Comparison of ENCODE assay signal across 8 mouse cellular contexts in the genomic region with DNA sequence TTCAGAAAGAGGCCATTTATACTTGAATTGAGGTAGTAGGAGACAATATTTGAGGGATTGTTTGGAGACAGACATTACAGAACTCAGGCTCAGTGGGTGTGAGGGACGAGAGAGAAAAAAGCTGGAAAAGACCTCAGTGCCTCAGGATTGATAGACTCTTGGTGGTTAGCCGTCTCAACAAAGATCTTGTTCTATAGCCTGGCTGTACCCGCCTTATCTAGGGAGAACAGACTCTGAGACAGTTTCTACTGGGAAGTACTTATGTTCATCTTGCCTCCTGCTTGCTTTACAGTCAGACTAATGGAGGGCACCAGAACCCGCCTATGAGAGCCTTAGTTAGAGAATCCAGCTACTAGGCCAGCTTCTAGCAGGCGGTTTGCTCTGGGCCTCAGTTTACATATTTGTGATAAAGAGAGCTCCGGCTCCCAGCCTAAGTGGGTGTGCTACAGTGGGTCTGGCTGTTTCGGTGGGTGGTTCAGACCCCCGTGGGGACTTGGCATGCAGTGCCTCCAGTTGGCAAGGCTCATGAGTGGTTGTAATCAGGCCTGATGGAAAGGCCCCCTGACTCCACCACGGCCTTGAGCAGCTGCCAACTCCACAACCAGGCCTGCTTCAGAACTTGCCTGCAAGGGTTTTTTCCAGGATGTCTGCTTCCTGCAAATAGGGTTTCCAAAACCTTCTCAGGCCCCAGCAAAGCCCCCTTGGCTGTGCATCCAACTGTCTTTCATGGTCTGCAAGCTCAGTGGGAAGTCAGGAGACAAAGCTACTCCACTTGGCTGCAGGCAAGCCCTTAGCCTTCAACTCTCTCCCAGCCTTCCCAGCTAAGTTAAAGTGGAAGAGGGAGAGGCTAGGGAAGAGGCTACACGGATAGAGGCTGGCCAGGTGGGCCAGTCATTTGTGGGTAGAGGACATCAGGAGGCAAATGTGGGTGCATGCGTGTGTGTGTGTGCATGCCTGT.
DNase-seq lines count a peak whose midpoint lies in the region; ATAC-seq and TF ChIP-seq lines count a peak whose summit lies in the region.

No protein-coding gene starts in this region.

- peak; percentile 76 to 88 for DNase-seq in adrenal gland, adult (ENCODE audit: inconsistent age in 2 of 2, low spot score in 1 of 2)
- no peak for DNase-seq in adrenal gland, postnatal 4 days (ENCODE audit: low spot score in 2 of 2)
- DNase-seq in midbrain, embryonic 10.5 days (ENCODE audit: low spot score), result no peak
- DNase-seq in midbrain, embryonic 11.5 days (ENCODE audit: low spot score, missing footprints), result no peak
- peak; percentile 57 for DNase-seq in hindbrain, embryonic 14.5 days (ENCODE audit: low spot score)
- DNase-seq in Muller cell, postnatal 12 days (ENCODE audit: inconsistent ontology term), result no peak

- no peaks in the 10 kb centered on the region for H3K79me2 ChIP-seq in myocyte (ENCODE audit: control insufficient read depth, insufficient read depth)

- ATAC-seq in midbrain, embryonic 11.5 days (ENCODE audit: low FRiP score), result no peak
- ATAC-seq in hindbrain, embryonic 14.5 days (ENCODE audit: low FRiP score), result peak; percentile 71; the same call in 1 of the 2 replicates
- no peak for ATAC-seq in inflammation-experienced regulatory T-cells, adult 6 months

- no peaks in the 10 kb centered on the region for H3K36me3 ChIP-seq in midbrain, embryonic 10.5 days
- no peaks in the 10 kb centered on the region for H3K36me3 ChIP-seq in midbrain, embryonic 11.5 days (ENCODE audit: control insufficient read depth, insufficient read depth, low read length)
- H3K36me3 ChIP-seq in hindbrain, embryonic 14.5 days (replicated peaks; ENCODE audit: control insufficient read depth, insufficient read depth), result no peaks in the 10 kb centered on the region
- no peaks in the 10 kb centered on the region for H3K36me3 ChIP-seq in myocyte (ENCODE audit: control insufficient read depth, insufficient read depth)

- no peak for TF ChIP-seq POLR2A in myocyte (IDR thresholded peaks at IDR 0.05; ENCODE audit: insufficient read length, low read depth)

- H3K9ac ChIP-seq in midbrain, embryonic 11.5 days (ENCODE audit: low read length), result no peak overlapping the region
- H3K9ac ChIP-seq in hindbrain, embryonic 14.5 days, result 0 out of 2 replicates have a peak overlapping the region, but pooled peaks have one; percentile 22

- H3K9me3 ChIP-seq in midbrain, embryonic 10.5 days (replicated peaks), result no peaks in the 10 kb centered on the region
- no peaks in the 10 kb centered on the region for H3K9me3 ChIP-seq in midbrain, embryonic 11.5 days (ENCODE audit: control insufficient read depth, low read length)
- no peaks in the 10 kb centered on the region for H3K9me3 ChIP-seq in hindbrain, embryonic 14.5 days (ENCODE audit: control insufficient read depth, low read length)

- H3K4me1 ChIP-seq in midbrain, embryonic 10.5 days, result peaks cover 51% of the 10 kb centered on the region
- H3K4me1 ChIP-seq in midbrain, embryonic 11.5 days (ENCODE audit: control insufficient read depth, insufficient read depth, low read length), result peaks cover 10% of the 10 kb centered on the region; the same call in 1 of the 2 replicates
- H3K4me1 ChIP-seq in hindbrain, embryonic 14.5 days (replicated peaks; ENCODE audit: control insufficient read depth, insufficient read depth, low read length), result peaks cover 33% of the 10 kb centered on the region

- H3K4me3 ChIP-seq in midbrain, embryonic 10.5 days, result no peak overlapping the region
- H3K4me3 ChIP-seq in midbrain, embryonic 11.5 days (ENCODE audit: low read depth, low read length), result no peak overlapping the region
- H3K4me3 ChIP-seq in hindbrain, embryonic 14.5 days (replicated peaks; ENCODE audit: low read length), result no peak overlapping the region
- H3K4me3 ChIP-seq in myocyte, result no peak overlapping the region

- H3ac ChIP-seq in myocyte (ENCODE audit: control insufficient read depth, insufficient read length), result peak overlapping the region; percentile 9

- 81% methylated on average over 11 of the region's 11 CpGs for WGBS in midbrain, embryonic 10.5 days
- WGBS in midbrain, embryonic 11.5 days, result 91% methylated on average over 11 of the region's 11 CpGs
- WGBS in hindbrain, embryonic 14.5 days, result 75% methylated on average over 11 of the region's 11 CpGs

- no peak overlapping the region for H3K4me2 ChIP-seq in midbrain, embryonic 11.5 days
- no peak overlapping the region for H3K4me2 ChIP-seq in hindbrain, embryonic 14.5 days (replicated peaks)
- no peak overlapping the region for H3K4me2 ChIP-seq in myocyte (ENCODE audit: low read depth)

- H3K27ac ChIP-seq in midbrain, embryonic 10.5 days (replicated peaks), result peak overlapping the region; percentile 58
- H3K27ac ChIP-seq in midbrain, embryonic 11.5 days (ENCODE audit: low read depth, low read length), result no peak overlapping the region
- H3K27ac ChIP-seq in hindbrain, embryonic 14.5 days, result peak overlapping the region; percentile 79

- 0 out of 2 replicates have a peak, but pooled peaks cover 4% of the 10 kb centered on the region for H3K27me3 ChIP-seq in midbrain, embryonic 10.5 days (ENCODE audit: low read depth, poor library complexity, severe bottlenecking)
- H3K27me3 ChIP-seq in midbrain, embryonic 11.5 days (ENCODE audit: control insufficient read depth, insufficient read depth, low read length), result no peaks in the 10 kb centered on the region
- no peaks in the 10 kb centered on the region for H3K27me3 ChIP-seq in hindbrain, embryonic 14.5 days (ENCODE audit: control insufficient read depth, insufficient read depth, low read length)
- H3K27me3 ChIP-seq in myocyte (ENCODE audit: control insufficient read depth, insufficient read depth, insufficient read length), result no peaks in the 10 kb centered on the region

TF ChIP-seq in myocyte, 11 proteins besides CTCF, POLR2A, EP300 and RAD21:
- TF ChIP-seq MYOD1 (IDR thresholded peaks at IDR 0.05; ENCODE audit: control insufficient read depth in 1 of 3, insufficient read length in 2 of 3, low read depth in 2 of 3) (peak in 1 of 3 experiments; percentile 11), MAX (IDR thresholded peaks at IDR 0.05; ENCODE audit: low read depth) (no peak)

Comparison
In these comparisons a context has a peak if more than half of its experiments do, and no peak if none do; other contexts are left out.
1. DNase-seq: peak in adrenal gland, adult (2 of 2) and hindbrain, embryonic 14.5 days (single experiment); none in adrenal gland, postnatal 4 days (0 of 2), midbrain, embryonic 10.5 days (single experiment), midbrain, embryonic 11.5 days (single experiment) and Muller cell, postnatal 12 days (single experiment).